Mouse (Mus musculus) limb, embryonic 13.5 days (tissue): ENCODE measurements around the gene Tmem220. TPM values are rescaled to one million over a fixed set of nuclear protein-coding genes. Genes with fewer than 3 reads are reported as not detected.

Source experiments
- ATAC-seq: fragments of 200-750 bp; cut with Nextera tagmentation; 2 replicates; pipeline ENCODE4 v1.8.0; 2017; ENCODE audit warnings: low read depth, moderate number of reproducible peaks, moderate TSS enrichment; ENCODE audit not compliant: low FRiP score
- H3K27ac ChIP-seq: fragments of 300-500 bp; sonication (generic); 2 replicates; pipeline ENCODE4 v1.5.1; 2015; ENCODE audit warnings: inconsistent platforms, mild to moderate bottlenecking, moderate library complexity
- H3K27me3 ChIP-seq: fragments of 300-500 bp; sonication (generic); 2 replicates; pipeline ENCODE4 v1.6.1; 2015; ENCODE audit warnings: mild to moderate bottlenecking, inconsistent platforms
- H3K36me3 ChIP-seq: fragments of 300-500 bp; sonication (generic); 2 replicates; pipeline ENCODE4 v1.6.1; 2015; ENCODE audit warnings: inconsistent platforms, mild to moderate bottlenecking, moderate library complexity
- H3K4me1 ChIP-seq: fragments of 300-500 bp; sonication (generic); 2 replicates; pipeline ENCODE4 v1.6.1; 2015; ENCODE audit warnings: inconsistent platforms
- H3K4me2 ChIP-seq: fragments of 300-500 bp; sonication (generic); replicated peaks from 2 replicates; pipeline ENCODE4 v1.6.1; 2015; ENCODE audit warnings: inconsistent platforms, mild to moderate bottlenecking, moderate library complexity
- H3K4me3 ChIP-seq: fragments of 300-500 bp; sonication (generic); 2 replicates; pipeline ENCODE4 v1.5.1; 2015; ENCODE audit warnings: moderate library complexity, mild to moderate bottlenecking, inconsistent platforms
- H3K9ac ChIP-seq: fragments of 300-500 bp; sonication (generic); 2 replicates; pipeline ENCODE4 v1.6.1; 2015; ENCODE audit warnings: mild to moderate bottlenecking, inconsistent platforms
- H3K9me3 ChIP-seq: fragments of 300-500 bp; sonication (generic); 2 replicates; pipeline ENCODE4 v1.6.1; 2016; ENCODE audit warnings: inconsistent platforms
- WGBS: fragments of 180-500 bp; shearing (Covaris S2); methylation state at CpG from one replicate; pipeline ENCODE4 v1.1.7; 2015; 5-methylcytosine and 5-hydroxymethylcytosine counted together
- polyA plus RNA-seq: library from polyadenylated mRNA; unstranded; fragments of >200 nt; fragmentation: Nextera tagmentation; extraction: Ambion mirVana; gene quantifications from 2 replicates; pipeline ENCODE4 v1.2.1, GENCODE M21; 2015

Gene Tmem220
- polyA plus RNA-seq, 1 experiment from 2014 or later: 1.6 TPM

- Histone ChIP-seq H3K9ac (no peak overlapping the region), H3K36me3 (peaks cover 30% of the 10 kb centered on the region), H3K4me1 (peaks cover 5% of the 10 kb centered on the region; the same call in 1 of the 2 replicates), H3K27me3 (no peaks in the 10 kb centered on the region), H3K27ac (no peak overlapping the region), H3K4me2 (no peak overlapping the region), H3K4me3 (no peak overlapping the region), H3K9me3 (no peaks in the 10 kb centered on the region)
- no peak for ATAC-seq
- WGBS: 90% methylated on average over 5 of the region's 5 CpGs
These were observed 22.2 kb downstream of the Tmem220 start for GRCm38 (mm10) chr11:67047199-67047598.

GRCm38 (mm10) chr11:67048496-67048895 lies 23.5 kb downstream of the Tmem220 start:
- H3K4me1 ChIP-seq: peaks cover 10% of the 10 kb centered on the region
- no peak for ATAC-seq
- no peaks in the 10 kb centered on the region for H3K27me3 ChIP-seq
- H3K4me3 ChIP-seq: no peak overlapping the region
- no peak overlapping the region for H3K4me2 ChIP-seq
- no peak overlapping the region for H3K9ac ChIP-seq
- H3K9me3 ChIP-seq: no peaks in the 10 kb centered on the region
- no peak overlapping the region for H3K27ac ChIP-seq
- 90% methylated on average over 8 of the region's 8 CpGs for WGBS
- peaks cover 30% of the 10 kb centered on the region for H3K36me3 ChIP-seq

GRCm38 (mm10) chr11:67049256-67049655 lies 24.3 kb downstream of the Tmem220 start:
- Histone ChIP-seq H3K4me3 (no peak overlapping the region), H3K27me3 (no peaks in the 10 kb centered on the region), H3K4me2 (no peak overlapping the region), H3K9ac (no peak overlapping the region), H3K27ac (no peak overlapping the region), H3K9me3 (no peaks in the 10 kb centered on the region), H3K4me1 (peaks cover 17% of the 10 kb centered on the region), H3K36me3 (peaks cover 28% of the 10 kb centered on the region)
- ATAC-seq: no peak
- 90% methylated on average over 3 of the region's 3 CpGs for WGBS

- peak; percentile 42 for ATAC-seq
- Histone ChIP-seq H3K27me3 (no peaks in the 10 kb centered on the region), H3K9me3 (no peaks in the 10 kb centered on the region), H3K36me3 (peaks cover 32% of the 10 kb centered on the region), H3K4me1 (peaks cover 18% of the 10 kb centered on the region), H3K9ac (peak overlapping the region; percentile 89), H3K4me2 (peak overlapping the region; percentile 75), H3K4me3 (peak overlapping the region; percentile 100), H3K27ac (peak overlapping the region; percentile 79)
- WGBS: 8% methylated on average over 16 of the region's 16 CpGs
These were observed 26.8 kb downstream of the Tmem220 start for GRCm38 (mm10) chr11:67051676-67052320.

- Histone ChIP-seq H3K9me3 (no peaks in the 10 kb centered on the region), H3K4me1 (peaks cover 18% of the 10 kb centered on the region), H3K4me3 (peak within 1 kb of the TSS; percentile 100), H3K4me2 (peak within 1 kb of the TSS; percentile 75), H3K9ac (peak within 1 kb of the TSS; percentile 89), H3K27ac (peak within 1 kb of the TSS; percentile 79), H3K36me3 (peaks cover 39% of the 10 kb centered on the region), H3K27me3 (no peaks in the 10 kb centered on the region)
- WGBS: under 1% methylated on average over 50 of the region's 50 CpGs
- peak; percentile 93 for ATAC-seq
These were observed 27.5 kb downstream of the Tmem220 start, which contains the start of the genes Adprm and Sco1 for GRCm38 (mm10) chr11:67052321-67052952. Adprm (minus strand) TSS chr11:67052594. Sco1 (plus strand) TSS chr11:67052670.

- no peak overlapping the region for H3K4me3 ChIP-seq
- no peak for ATAC-seq
- H3K36me3 ChIP-seq: peaks cover 53% of the 10 kb centered on the region
- H3K9ac ChIP-seq: no peak overlapping the region
- H3K4me1 ChIP-seq: peaks cover 18% of the 10 kb centered on the region
- no peak overlapping the region for H3K27ac ChIP-seq
- H3K4me2 ChIP-seq: no peak overlapping the region
- H3K9me3 ChIP-seq: no peaks in the 10 kb centered on the region
- no peaks in the 10 kb centered on the region for H3K27me3 ChIP-seq
- 90% methylated on average over 8 of the region's 8 CpGs for WGBS
These were observed 29.9 kb downstream of the Tmem220 start for GRCm38 (mm10) chr11:67054754-67055365.

- H3K4me2 ChIP-seq: no peak overlapping the region
- no peak overlapping the region for H3K4me3 ChIP-seq
- no peaks in the 10 kb centered on the region for H3K27me3 ChIP-seq
- WGBS: 88% methylated on average over 2 of the region's 2 CpGs
- H3K27ac ChIP-seq: no peak overlapping the region
- H3K9ac ChIP-seq: no peak overlapping the region
- ATAC-seq: no peak
- no peaks in the 10 kb centered on the region for H3K4me1 ChIP-seq
- H3K36me3 ChIP-seq: peaks cover 91% of the 10 kb centered on the region
- H3K9me3 ChIP-seq: no peaks in the 10 kb centered on the region
These were observed 36.4 kb downstream of the Tmem220 start for GRCm38 (mm10) chr11:67061311-67061710.

GRCm38 (mm10) chr11:67062726-67063125 lies 37.8 kb downstream of the Tmem220 start:
- no peak overlapping the region for H3K4me2 ChIP-seq
- no peaks in the 10 kb centered on the region for H3K9me3 ChIP-seq
- H3K27me3 ChIP-seq: no peaks in the 10 kb centered on the region
- no peak overlapping the region for H3K4me3 ChIP-seq
- ATAC-seq: no peak
- WGBS: 89% methylated on average over 3 of the region's 3 CpGs
- H3K9ac ChIP-seq: no peak overlapping the region
- peaks cover 87% of the 10 kb centered on the region for H3K36me3 ChIP-seq
- no peaks in the 10 kb centered on the region for H3K4me1 ChIP-seq
- H3K27ac ChIP-seq: no peak overlapping the region

GRCm38 (mm10) chr11:67067741-67068140 lies 42.8 kb downstream of the Tmem220 start:
- no peak overlapping the region for H3K27ac ChIP-seq
- WGBS: 91% methylated on average over 3 of the region's 3 CpGs
- H3K4me3 ChIP-seq: no peak overlapping the region
- H3K36me3 ChIP-seq: peaks cover 48% of the 10 kb centered on the region
- H3K4me1 ChIP-seq: no peaks in the 10 kb centered on the region
- H3K9me3 ChIP-seq: no peaks in the 10 kb centered on the region
- H3K9ac ChIP-seq: no peak overlapping the region
- ATAC-seq: no peak
- no peak overlapping the region for H3K4me2 ChIP-seq
- no peaks in the 10 kb centered on the region for H3K27me3 ChIP-seq

- no peak for ATAC-seq
- 76% methylated on average over 15 of the region's 15 CpGs for WGBS
- H3K4me3 ChIP-seq: no peak overlapping the region
These were observed 47.7 kb downstream of the Tmem220 start for GRCm38 (mm10) chr11:67072615-67073130.

GRCm38 (mm10) chr11:67075036-67075435 lies 50.1 kb downstream of the Tmem220 start:
- no peak overlapping the region for H3K27ac ChIP-seq
- WGBS: 38% methylated on average over 3 of the region's 3 CpGs
- H3K9me3 ChIP-seq: no peaks in the 10 kb centered on the region
- no peak overlapping the region for H3K4me3 ChIP-seq
- H3K4me2 ChIP-seq: no peak overlapping the region
- ATAC-seq: peak; percentile 61; the same call in 1 of the 2 replicates
- H3K27me3 ChIP-seq: no peaks in the 10 kb centered on the region
- no peaks in the 10 kb centered on the region for H3K36me3 ChIP-seq
- H3K4me1 ChIP-seq: no peaks in the 10 kb centered on the region
- H3K9ac ChIP-seq: no peak overlapping the region

More at GRCm38 (mm10) chr11:67072615-67073130, 47.7 kb downstream of the Tmem220 start:
- H3K36me3 ChIP-seq: peaks cover 4% of the 10 kb centered on the region; the same call in 1 of the 2 replicates
- no peak overlapping the region for H3K27ac ChIP-seq
- no peaks in the 10 kb centered on the region for H3K9me3 ChIP-seq
- no peak overlapping the region for H3K9ac ChIP-seq
- H3K4me1 ChIP-seq: no peaks in the 10 kb centered on the region
- H3K4me2 ChIP-seq: no peak overlapping the region
- H3K27me3 ChIP-seq: no peaks in the 10 kb centered on the region

- Histone ChIP-seq H3K4me2 (no peak overlapping the region), H3K4me1 (no peaks in the 10 kb centered on the region; the same call in 1 of the 2 replicates), H3K9ac (no peak overlapping the region), H3K27ac (no peak overlapping the region), H3K27me3 (no peaks in the 10 kb centered on the region), H3K36me3 (no peaks in the 10 kb centered on the region), H3K9me3 (no peaks in the 10 kb centered on the region), H3K4me3 (no peak overlapping the region)
- 86% methylated on average over 5 of the region's 5 CpGs for WGBS
- no peak for ATAC-seq
These were observed 51.8 kb downstream of the Tmem220 start for GRCm38 (mm10) chr11:67076781-67077180.
